Mouse (Mus musculus): ENCODE measurements around the gene Armc3. TPM values are rescaled to one million over a fixed set of nuclear protein-coding genes. Genes with fewer than 3 reads are reported as not detected.

Gene Armc3
- polyA plus RNA-seq, 1 experiment from 2014 or later: 2.0 TPM

DNA sequence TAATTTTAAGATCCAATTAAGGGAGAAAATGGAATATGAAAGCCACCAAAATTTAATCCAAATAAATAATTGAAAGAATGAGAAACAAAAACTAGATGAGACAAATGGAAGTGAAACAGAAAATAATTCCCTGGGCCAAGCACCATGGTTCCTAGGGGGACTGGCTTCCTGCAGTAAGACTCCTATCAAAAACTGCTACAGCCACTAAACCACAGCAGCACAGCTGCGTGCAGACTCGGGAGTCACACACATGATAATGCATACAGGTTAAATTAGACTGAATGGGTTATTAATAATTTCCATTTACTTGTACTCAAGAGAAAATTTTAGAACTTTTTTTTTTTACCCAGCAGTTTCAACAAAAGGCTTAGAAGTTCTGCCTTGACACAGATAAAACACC, 154.1 kb downstream of the Armc3 start:
- H3K36me3 ChIP-seq (ENCODE audit: insufficient read depth, low read length): no peaks in the 10 kb centered on the region
- no peaks in the 10 kb centered on the region for H3K9me3 ChIP-seq (ENCODE audit: low read length)
- H3K27me3 ChIP-seq (replicated peaks; ENCODE audit: insufficient read depth, low read length): no peaks in the 10 kb centered on the region
- ATAC-seq (no peak), DNase-seq (ENCODE audit: low spot score) (no peak)
- no peak overlapping the region for H3K9ac ChIP-seq (replicated peaks; ENCODE audit: low read depth)
- TF ChIP-seq CTCF (IDR thresholded peaks at IDR 0.05): no peak
- TF ChIP-seq EP300 (IDR thresholded peaks at IDR 0.05): no peak
- no peak overlapping the region for H3K27ac ChIP-seq (ENCODE audit: low read length)
- 79% methylated on average over 2 of the region's 2 CpGs for WGBS
- H3K4me3 ChIP-seq (ENCODE audit: low read depth, low read length): no peak overlapping the region
- H3K4me1 ChIP-seq (ENCODE audit: insufficient read depth, low read depth, low read length): no peaks in the 10 kb centered on the region
- H3K4me2 ChIP-seq (replicated peaks; ENCODE audit: low read depth, low read length): no peak overlapping the region

Other genes starting within 250 kb of the Armc3 start
- 5.0 and 6.6 TPM in 2 replicates for gene Pip4k2a, start 201.2 kb upstream of the Armc3 start, polyA plus RNA-seq (2015; fragmentation: Nextera tagmentation; extraction: Ambion mirVana)
- 0.45 and 0.55 TPM in 2 replicates for gene 4930426L09Rik, start 201.0 kb upstream of the Armc3 start, polyA plus RNA-seq (2015; fragmentation: Nextera tagmentation; extraction: Ambion mirVana)
- gene Msrb2, start 172.1 kb downstream of the Armc3 start, polyA plus RNA-seq (2015; fragmentation: Nextera tagmentation; extraction: Ambion mirVana): 27.2 and 29.4 TPM in 2 replicates
- not detected in 2 replicates for gene Ptf1a, start 246.4 kb downstream of the Armc3 start, polyA plus RNA-seq (2015; fragmentation: Nextera tagmentation; extraction: Ambion mirVana)